Mouse (Mus musculus): ENCODE results near the gene Cds2. TPM values are rescaled to one million over a fixed set of nuclear protein-coding genes. Genes with fewer than 3 reads are reported as not detected.

The Cds2 gene
- polyA plus RNA-seq, 1 experiment from 2014 or later = 25.6 TPM

Other genes with a start within 250 kb of the Cds2 start
- 32.3 and 33.2 TPM in 2 replicates for gene Rassf2, start 232.9 kb upstream of the Cds2 start, polyA plus RNA-seq (2014; fragmentation: Nextera tagmentation; extraction: Ambion mirVana)
- 9.8 and 9.9 TPM in 2 replicates for gene Slc23a2, start 118.0 kb upstream of the Cds2 start, polyA plus RNA-seq (2014; fragmentation: Nextera tagmentation; extraction: Ambion mirVana)
- 54.2 and 57.1 TPM in 2 replicates for gene Tmem230, start 15.3 kb upstream of the Cds2 start, polyA plus RNA-seq (2014; fragmentation: Nextera tagmentation; extraction: Ambion mirVana)
- gene Pcna, start 9.8 kb upstream of the Cds2 start, polyA plus RNA-seq (2014; fragmentation: Nextera tagmentation; extraction: Ambion mirVana) = 405 and 408 TPM in 2 replicates
- 1.1 and 1.3 TPM in 2 replicates for gene Prokr2, start 122.3 kb downstream of the Cds2 start, polyA plus RNA-seq (2014; fragmentation: Nextera tagmentation; extraction: Ambion mirVana)

All from midbrain, embryonic 11.5 days (tissue).